Mouse (Mus musculus) MEL (cell line): Measurements from ENCODE around the gene Il1r2.

Experiments
- CTCF ChIP-seq, 3 experiments: IDR thresholded peaks in 2 of 3; conservative IDR thresholded peaks in 1 of 3; 2 replicates each; pipeline ENCODE4 v1.5.1; 2011 to 2012; ENCODE audit warnings: low read length in 3 of 3, low read depth in 2 of 3, mild to moderate bottlenecking in 2 of 3, improper control_type of control experiment in 1 of 3, inconsistent platforms in 1 of 3, mixed read lengths in 1 of 3, moderate library complexity in 1 of 3; ENCODE audit not compliant: control insufficient read depth in 1 of 3, insufficient read depth in 1 of 3, poor library complexity in 1 of 3, severe bottlenecking in 1 of 3
- EP300 ChIP-seq, 2 experiments: IDR thresholded peaks; 2 replicates each; pipeline ENCODE4 v1.6.1; 2011; ENCODE audit warnings: improper control_type of control experiment in 2 of 2, low read length in 2 of 2, low read depth in 1 of 2, mild to moderate bottlenecking in 1 of 2
- KAT2A ChIP-seq: conservative IDR thresholded peaks from 2 replicates; pipeline ENCODE4 v1.6.1; 2012; ENCODE audit warnings: low read depth, low read length, improper control_type of control experiment, inconsistent platforms
- MYC ChIP-seq: IDR thresholded peaks from 2 replicates; pipeline ENCODE4 v1.6.1; 2011; ENCODE audit warnings: low read depth, mild to moderate bottlenecking, low read length, improper control_type of control experiment, moderate library complexity
- NELFE ChIP-seq: IDR thresholded peaks from 2 replicates; pipeline ENCODE4 v1.6.1; 2011; ENCODE audit warnings: low read depth, low read length, improper control_type of control experiment
- NRF1 ChIP-seq: IDR thresholded peaks from 2 replicates; pipeline ENCODE4 v1.6.1; 2014; ENCODE audit warnings: low read depth, mild to moderate bottlenecking, inconsistent platforms, low read length, improper control_type of control experiment, moderate library complexity; ENCODE audit not compliant: poor library complexity, insufficient read depth, severe bottlenecking
- POLR2A ChIP-seq, 2 experiments: IDR thresholded peaks; 2 replicates each; pipeline ENCODE4 v1.6.1; 2011 to 2012; ENCODE audit warnings: low read length in 2 of 2, mild to moderate bottlenecking in 2 of 2, control low read depth in 1 of 2, improper control_type of control experiment in 1 of 2, low read depth in 1 of 2, moderate library complexity in 1 of 2; ENCODE audit not compliant: control insufficient read depth in 1 of 2, insufficient read depth in 1 of 2, poor library complexity in 1 of 2
- POLR2AphosphoS2 ChIP-seq: IDR thresholded peaks from 2 replicates; pipeline ENCODE4 v1.6.1; 2011; ENCODE audit warnings: low read length, improper control_type of control experiment
- TAL1 ChIP-seq: IDR thresholded peaks from 2 replicates; pipeline ENCODE4 v1.6.1; 2012; ENCODE audit warnings: mild to moderate bottlenecking, inconsistent platforms, low read length, moderate library complexity, mixed read lengths
- TCF12 ChIP-seq: IDR thresholded peaks from 2 replicates; pipeline ENCODE4 v1.6.1; 2014; ENCODE audit warnings: low read depth, mild to moderate bottlenecking, inconsistent platforms, low read length, improper control_type of control experiment, moderate library complexity
- ZKSCAN1 ChIP-seq: IDR thresholded peaks from 2 replicates; pipeline ENCODE4 v1.6.1; 2012; ENCODE audit warnings: low read depth, mild to moderate bottlenecking, inconsistent platforms, low read length, improper control_type of control experiment, moderate library complexity
- ZNF384 ChIP-seq: IDR thresholded peaks from 2 replicates; pipeline ENCODE4 v1.6.1; 2012; ENCODE audit warnings: low read depth, mild to moderate bottlenecking, inconsistent platforms, low read length, improper control_type of control experiment

DNA sequence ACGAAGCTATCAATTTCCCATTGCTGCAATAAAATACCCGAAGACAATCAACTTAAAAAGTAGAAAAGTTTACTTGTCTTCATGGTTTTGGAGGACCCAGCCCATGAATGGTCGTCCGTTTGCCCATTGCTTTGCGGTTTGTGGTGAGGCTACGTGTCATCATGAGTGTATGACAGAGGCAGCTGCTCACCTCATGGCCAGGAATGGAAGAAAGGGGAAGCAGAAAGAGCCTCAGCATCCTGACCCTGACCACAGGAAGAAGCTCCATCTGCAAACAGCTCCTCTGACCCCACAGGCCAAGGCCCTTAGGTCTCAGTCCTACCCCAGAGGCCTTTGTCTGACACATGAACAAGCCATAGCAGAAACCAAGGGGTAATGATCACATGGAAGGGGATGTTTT is 22.7 kb upstream of the Il1r2 start:
- no peak for TF ChIP-seq TCF12
- no peak for TF ChIP-seq NELFE
- TF ChIP-seq EP300 (IDR thresholded peaks at IDR 0.05; ENCODE audit: low read depth in 1 of 2, low read length in 2 of 2): no peak
- TF ChIP-seq TAL1: no peak
- TF ChIP-seq ZNF384: no peak
- no peak for TF ChIP-seq POLR2A (IDR thresholded peaks at IDR 0.05; ENCODE audit: control insufficient read depth in 1 of 2, insufficient read depth in 1 of 2, low read depth in 1 of 2, low read length in 2 of 2, poor library complexity in 1 of 2)
- no peak for TF ChIP-seq MYC
- TF ChIP-seq NRF1: no peak
- no peak for TF ChIP-seq KAT2A
- TF ChIP-seq CTCF (IDR thresholded peaks at IDR 0.05 in 2 of 3, conservative IDR thresholded peaks at IDR 0.05 in 1 of 3; ENCODE audit: control insufficient read depth in 1 of 3, insufficient read depth in 1 of 3, low read depth in 2 of 3, low read length in 3 of 3, poor library complexity in 1 of 3, severe bottlenecking in 1 of 3): no peak
- no peak for TF ChIP-seq ZKSCAN1
- TF ChIP-seq POLR2AphosphoS2: no peak
